Mouse (Mus musculus) left cerebral cortex, adult 2 months (tissue): Measurements from ENCODE around the gene Etv6. TPM values are rescaled to one million over a fixed set of nuclear protein-coding genes. Genes with fewer than 3 reads are reported as not detected.
A peak's percentile ranks its signal among the peaks of the same experiment; 100 is the strongest.

ENCODE experiments used
- DNase-seq, 2 experiments: peaks; one replicate each; pipeline ENCODE4 v3.0.0; 2021 to 2022; ENCODE audit warnings: low spot score in 2 of 2, mixed read lengths in 1 of 2; ENCODE audit errors: extremely low spot score in 1 of 2
- H3K27ac ChIP-seq: fragments of 200-600 bp; 2 replicates; pipeline ENCODE4 v1.8.1; 2022
- H3K4me3 ChIP-seq: fragments of 200-600 bp; 2 replicates; pipeline ENCODE4 v1.8.1; 2022
- CTCF ChIP-seq: fragments of 200-600 bp; IDR thresholded peaks from 2 replicates; pipeline ENCODE4 v1.8.1; 2022; ENCODE audit warnings: antibody characterized with exemption, mild to moderate bottlenecking, moderate library complexity
- intact Hi-C: fragments of 180-260 bp; cut with DNase I; formaldehyde crosslinking; loops from one replicate; pipeline ENCODE4 v1.15.1; 2025
- total RNA-seq, 2 experiments: library from RNA; stranded (reverse); gene quantifications; 2 replicates each; pipeline ENCODE4 v1.2.3; 2021

Gene Etv6
- total RNA-seq, 2 experiments from 2014 or later, result 18.7 to 19.3 TPM

DNA sequence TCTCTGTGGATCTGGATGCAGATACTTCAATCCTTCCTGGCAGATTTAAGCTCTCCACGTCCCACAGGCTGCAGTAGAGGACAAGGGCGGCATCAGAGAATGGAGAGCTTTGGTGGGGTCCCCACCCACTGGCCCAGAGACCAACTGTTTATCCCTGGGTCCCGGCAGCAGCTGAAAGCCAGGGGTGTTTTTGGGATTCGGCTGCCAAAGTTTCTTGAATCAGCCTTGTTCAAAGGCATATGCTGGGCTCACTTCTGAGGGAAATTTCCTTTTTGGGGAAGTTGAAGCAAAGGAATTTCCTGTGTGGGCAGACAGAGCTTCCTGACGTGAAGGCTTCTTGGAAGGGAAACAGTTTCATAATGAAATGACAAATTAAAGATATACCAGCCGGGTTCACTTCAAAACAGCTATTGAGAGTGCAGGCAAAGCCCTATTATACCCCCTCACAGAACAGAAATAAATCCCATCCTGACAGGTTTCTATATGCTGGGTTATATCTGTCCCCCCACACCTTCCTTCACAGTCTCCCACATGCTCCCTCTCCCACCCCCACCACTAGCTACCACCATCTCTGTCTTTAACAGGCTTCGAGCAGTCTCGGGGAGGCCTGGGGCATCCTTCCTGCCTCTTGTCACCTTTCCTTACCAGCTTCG lies 116.5 kb downstream of the Etv6 start:
- peak in 1 of 2 experiments; percentile 32 for DNase-seq
- intact Hi-C loops, result loop anchor here (2.0 kb wide), 2 partner anchors 67 to 117 kb away; partner anchors contain the start of gene Etv6
- Histone ChIP-seq H3K4me3 (no peak overlapping the region), H3K27ac (peak overlapping the region; percentile 89)
- no peak for TF ChIP-seq CTCF

DNA sequence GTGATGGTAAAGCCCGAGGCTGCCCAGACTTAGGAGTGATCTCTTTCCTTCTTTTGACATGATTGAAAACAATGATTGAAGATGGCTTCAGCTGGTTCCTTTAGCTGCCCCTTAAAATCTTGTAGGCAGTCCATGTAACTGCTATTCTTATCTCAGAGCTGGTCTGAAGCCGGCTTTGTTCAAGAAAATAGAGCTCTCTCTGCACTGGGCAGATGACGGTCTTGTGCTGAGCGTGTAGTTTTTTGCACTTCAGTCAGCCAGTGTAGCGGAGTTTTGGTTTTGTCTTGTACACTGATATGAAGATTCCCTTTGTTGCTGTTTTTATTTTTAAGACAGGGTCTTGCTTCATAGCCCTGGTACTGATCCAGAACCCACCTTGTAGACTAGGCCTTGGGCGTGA lies 117.0 kb downstream of the Etv6 start:
- Histone ChIP-seq H3K27ac (peak overlapping the region; percentile 89), H3K4me3 (no peak overlapping the region)
- no peak for TF ChIP-seq CTCF
- DNase-seq, result no peak
- intact Hi-C loops, result loop anchor here (2.0 kb wide), 1 partner anchor 66 kb away; no protein-coding TSS in a partner anchor

DNA sequence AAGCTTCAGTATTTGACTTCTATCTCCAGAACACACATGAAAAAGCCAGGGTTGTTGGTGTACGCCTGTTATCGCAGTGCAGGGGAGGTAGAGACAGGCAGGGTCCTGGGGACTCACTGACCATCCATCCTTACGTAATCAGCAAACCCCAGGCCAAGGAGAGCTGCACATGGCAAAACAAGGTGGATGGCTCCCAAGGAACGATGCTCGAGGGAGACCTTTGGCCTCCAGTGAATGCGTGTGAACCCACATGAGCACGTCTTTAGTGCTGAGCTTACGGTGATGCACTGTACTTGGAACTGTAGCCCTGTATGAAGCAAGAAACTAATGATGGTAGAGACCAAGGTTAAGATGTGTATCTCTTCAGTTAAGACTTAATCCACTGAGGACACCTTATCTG lies 119.2 kb downstream of the Etv6 start:
- intact Hi-C loops, result no loop called here

DNA sequence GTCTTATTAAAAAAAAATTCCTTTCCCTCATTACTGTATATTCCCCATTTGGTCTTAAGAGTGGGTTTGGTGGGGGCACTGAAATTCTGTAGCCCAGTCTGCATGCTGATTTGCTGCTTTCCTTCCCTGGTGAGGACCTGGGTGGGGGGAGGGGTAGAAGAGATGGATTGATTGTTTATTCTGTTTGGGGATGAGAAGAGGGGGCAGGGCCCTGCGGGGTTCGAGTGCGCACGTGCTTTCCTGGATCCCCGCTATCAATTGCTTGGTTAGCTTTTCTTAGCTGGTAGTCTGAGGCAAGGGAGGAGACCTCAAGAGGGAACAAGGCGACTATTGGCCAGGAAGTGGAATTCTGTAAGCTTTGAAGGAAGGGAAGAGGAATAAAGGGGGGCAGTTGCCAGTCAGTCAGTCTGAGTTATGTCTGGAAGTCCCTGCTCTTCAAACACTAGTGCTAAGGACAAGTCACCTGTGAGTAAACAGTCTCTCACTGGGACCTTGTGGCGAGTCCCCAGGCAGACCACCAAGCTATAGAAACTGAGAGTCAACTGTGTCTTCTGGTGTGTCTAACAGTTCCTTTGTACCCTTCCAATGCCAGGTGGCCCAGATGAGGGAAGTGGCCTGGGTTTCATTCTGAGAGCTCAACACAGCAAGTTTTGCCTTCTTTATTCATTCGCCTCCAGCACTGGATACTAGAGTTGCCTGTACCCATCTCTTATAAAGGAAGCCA lies 120.6 kb downstream of the Etv6 start:
- no peak for TF ChIP-seq CTCF
- intact Hi-C loops, result no loop called here
- no peak for DNase-seq
- peak overlapping the region; percentile 20; the same call in 1 of the 2 replicates for H3K27ac ChIP-seq
- H3K4me3 ChIP-seq, result no peak overlapping the region

More for the DNA sequence above, 119.2 kb downstream of the Etv6 start:
- no peak overlapping the region for H3K4me3 ChIP-seq
- no peak for DNase-seq
- no peak overlapping the region for H3K27ac ChIP-seq
- no peak for TF ChIP-seq CTCF

DNA sequence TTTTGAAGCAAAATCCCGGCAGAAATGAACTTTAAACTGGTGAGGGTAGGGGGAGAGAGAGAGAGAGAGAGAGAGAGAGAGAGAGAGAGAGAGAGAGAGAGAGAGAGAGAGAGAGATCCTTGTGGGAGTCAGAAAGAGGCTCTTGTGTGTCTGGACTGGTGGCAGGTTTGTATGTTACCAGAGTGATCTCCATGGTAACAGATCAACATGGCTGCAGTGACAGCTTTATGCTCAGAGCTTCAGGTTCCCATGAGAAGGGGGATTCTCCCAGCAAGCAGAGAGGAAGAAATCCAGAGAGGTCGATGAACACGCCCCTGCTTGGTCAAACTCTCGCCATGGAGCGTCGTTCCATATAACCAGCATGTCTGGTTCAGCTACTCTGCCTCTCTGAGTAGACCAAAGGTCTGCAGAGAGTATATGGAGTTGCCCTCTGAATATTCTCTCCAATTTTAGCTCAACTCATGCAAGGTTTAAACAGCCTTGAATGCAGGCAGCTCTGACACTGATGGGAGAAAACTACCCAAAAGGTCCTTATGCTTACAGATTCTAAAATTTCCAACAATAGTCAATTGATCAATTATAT lies 122.1 kb downstream of the Etv6 start:
- no peak for DNase-seq
- intact Hi-C loops, result no loop called here
- no peak overlapping the region for H3K4me3 ChIP-seq
- peak overlapping the region; percentile 65 for H3K27ac ChIP-seq
- no peak for TF ChIP-seq CTCF

DNA sequence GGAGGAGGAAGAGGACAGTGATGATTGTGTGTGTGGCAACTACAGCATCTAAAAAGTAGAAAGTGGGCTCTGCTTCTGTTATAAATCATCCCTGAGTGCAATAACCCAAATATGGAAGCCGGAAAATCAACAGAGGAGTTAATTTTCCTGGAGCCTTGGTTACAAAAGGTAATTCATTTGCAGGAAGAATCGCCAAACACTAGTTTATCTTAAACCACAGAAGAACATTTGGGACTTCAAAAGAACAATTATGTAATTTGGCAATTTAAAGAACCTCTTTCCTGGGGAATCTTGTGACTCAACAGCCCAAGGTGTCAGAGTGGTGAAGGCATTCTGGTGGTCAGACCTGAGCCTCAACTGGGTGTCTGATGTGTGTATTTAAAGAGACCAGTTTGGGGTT lies 122.7 kb downstream of the Etv6 start:
- intact Hi-C loops, result no loop called here

DNA sequence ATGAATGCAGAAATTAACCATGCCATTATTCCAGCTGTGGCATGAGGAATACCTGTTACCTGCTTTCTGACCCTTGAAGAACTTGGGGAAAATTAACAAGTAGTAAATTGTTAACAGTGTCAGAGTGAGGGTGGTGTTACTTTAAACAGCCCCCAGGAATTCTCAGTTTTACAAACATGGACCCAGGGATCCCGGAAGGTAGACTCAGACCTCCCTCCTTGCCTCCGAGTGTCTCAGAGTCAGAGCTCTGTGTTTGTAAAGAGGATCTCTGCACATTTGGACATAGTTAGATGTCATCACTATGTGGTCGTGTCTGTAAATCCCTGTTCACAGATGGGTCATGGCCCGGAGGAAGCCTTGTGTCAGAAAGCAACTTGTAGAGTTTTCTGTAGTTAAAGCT lies 124.2 kb downstream of the Etv6 start:
- TF ChIP-seq CTCF, result no peak
- DNase-seq, result no peak
- no peak overlapping the region for H3K27ac ChIP-seq
- no peak overlapping the region for H3K4me3 ChIP-seq
- intact Hi-C loops, result no loop called here

More for the DNA sequence above, 122.7 kb downstream of the Etv6 start:
- DNase-seq, result no peak
- TF ChIP-seq CTCF, result no peak
- H3K4me3 ChIP-seq, result no peak overlapping the region
- peak overlapping the region; percentile 65; the same call in 1 of the 2 replicates for H3K27ac ChIP-seq

DNA sequence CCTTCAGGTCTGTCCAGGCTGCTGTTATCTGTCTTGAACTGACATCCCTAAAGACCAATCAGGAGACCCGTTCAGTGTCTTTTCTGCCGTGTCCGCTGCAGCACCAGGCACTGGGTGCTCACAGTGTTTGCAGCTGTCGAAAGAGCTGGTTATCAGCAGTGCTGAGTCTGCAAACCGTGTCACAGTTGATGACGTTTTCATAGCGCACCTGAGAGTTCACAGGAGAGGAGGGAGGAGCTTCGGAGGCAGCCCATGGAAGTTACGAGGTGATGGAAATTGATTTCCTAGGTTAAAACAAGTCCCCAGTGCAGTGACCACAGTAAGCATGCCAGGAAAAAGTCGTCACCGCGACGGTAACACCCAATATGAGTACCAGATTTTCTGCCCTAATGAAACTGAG lies 125.5 kb downstream of the Etv6 start:
- no peak for DNase-seq
- Histone ChIP-seq H3K4me3 (no peak overlapping the region), H3K27ac (no peak overlapping the region)
- intact Hi-C loops, result no loop called here
- no peak for TF ChIP-seq CTCF

DNA sequence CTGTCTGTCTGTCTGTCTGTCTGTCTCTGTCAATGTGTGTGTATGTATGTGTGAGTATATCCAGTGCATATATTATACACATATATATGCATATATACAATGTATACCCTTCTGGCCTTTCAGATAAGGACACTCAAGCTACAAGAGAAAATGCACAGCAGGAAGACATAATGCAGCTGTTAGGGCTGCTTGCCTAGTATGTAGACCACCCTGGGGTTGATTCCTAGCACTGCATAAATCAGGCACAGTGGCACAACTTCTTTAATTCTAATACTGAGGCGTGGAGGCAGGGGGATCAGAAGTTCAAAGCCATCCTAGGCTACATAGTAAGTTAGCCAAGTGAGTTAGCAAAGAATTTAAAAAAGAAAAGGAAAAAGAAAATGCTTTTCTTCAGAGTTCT lies 127.8 kb downstream of the Etv6 start:
- Histone ChIP-seq H3K27ac (no peak overlapping the region), H3K4me3 (no peak overlapping the region)
- DNase-seq, result no peak
- intact Hi-C loops, result no loop called here
- TF ChIP-seq CTCF, result no peak

DNA sequence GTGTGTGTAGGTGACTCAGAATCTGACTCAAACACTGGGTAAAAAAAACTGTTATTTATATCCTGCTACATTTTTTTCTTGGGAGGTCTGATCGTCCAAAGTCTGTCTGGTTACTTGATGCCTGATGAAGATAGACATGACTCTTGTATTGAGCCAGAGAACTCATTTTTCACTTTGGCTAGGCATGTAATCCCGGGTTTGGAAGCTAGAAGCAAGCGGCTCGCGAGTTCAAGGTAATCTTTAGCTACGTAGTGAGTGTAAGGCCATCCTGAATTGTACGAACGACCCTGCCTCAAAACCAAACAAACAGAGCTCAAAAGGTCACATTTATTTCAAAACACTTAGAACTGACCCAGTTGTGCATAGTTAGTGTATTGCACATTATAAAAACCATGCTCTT lies 128.9 kb downstream of the Etv6 start:
- intact Hi-C loops, result no loop called here
- Histone ChIP-seq H3K27ac (no peak overlapping the region), H3K4me3 (no peak overlapping the region)
- no peak for TF ChIP-seq CTCF
- no peak for DNase-seq

DNA sequence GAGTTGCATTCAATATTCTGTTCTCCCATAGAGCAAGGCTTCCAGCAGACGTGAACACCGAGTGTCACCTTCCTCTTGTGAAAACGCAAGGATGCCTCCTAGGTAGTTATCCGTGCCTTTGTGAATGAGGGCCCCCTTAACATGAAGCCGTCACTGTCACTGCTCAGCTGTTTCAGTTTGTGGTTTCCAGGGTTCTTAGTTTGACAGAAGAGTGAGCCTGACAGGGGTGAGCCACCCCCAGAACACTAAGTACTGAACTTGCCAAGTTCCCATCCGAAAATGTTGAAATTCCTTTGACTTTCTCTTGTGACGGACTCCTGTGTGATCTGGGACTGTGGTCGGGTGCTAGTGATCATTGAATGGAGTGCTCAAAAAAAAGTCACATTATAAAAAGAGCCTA lies 129.5 kb downstream of the Etv6 start:
- H3K4me3 ChIP-seq, result no peak overlapping the region
- no peak for DNase-seq
- no peak for TF ChIP-seq CTCF
- H3K27ac ChIP-seq, result no peak overlapping the region
- intact Hi-C loops, result no loop called here

DNA sequence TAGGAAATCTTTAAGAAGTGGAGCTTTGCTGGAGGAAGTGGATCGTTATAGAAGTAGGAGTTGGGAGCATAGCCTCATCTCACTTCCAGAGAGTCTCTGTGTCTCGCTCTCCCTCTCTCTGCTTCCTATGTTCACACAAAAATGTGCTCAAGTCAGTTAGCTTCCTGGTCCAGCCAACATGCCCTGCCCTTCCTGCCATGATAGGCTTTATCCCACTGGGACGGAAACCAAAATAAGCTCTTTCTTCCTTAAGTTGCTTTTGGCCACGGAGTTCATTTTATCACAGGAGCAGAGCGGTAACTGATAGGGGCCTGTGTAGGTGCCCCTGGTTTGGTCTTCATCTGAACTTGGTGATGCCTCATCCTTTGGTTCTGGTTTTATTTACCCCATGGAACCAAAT lies 132.5 kb downstream of the Etv6 start:
- intact Hi-C loops, result no loop called here
- Histone ChIP-seq H3K4me3 (no peak overlapping the region), H3K27ac (no peak overlapping the region)
- no peak for DNase-seq
- no peak for TF ChIP-seq CTCF
